Mouse (Mus musculus) spleen, adult 2 months (tissue): ENCODE measurements at regions not wholly inside any gene's neighbourhood (a gene's known extent, or its start where the extent isn't known, plus 50 kb on each side); places are given as distances from the start of the nearest gene placed in this dataset.

Source experiments
- CTCF ChIP-seq: fragments of 200-500 bp; IDR thresholded peaks from 2 replicates; pipeline ENCODE4 v1.5.1; 2011; ENCODE audit warnings: mild to moderate bottlenecking, inconsistent platforms; ENCODE audit not compliant: insufficient read depth, insufficient read length, insufficient replicate concordance; ENCODE audit errors: extremely low read depth
- POLR2A ChIP-seq: fragments of 200-500 bp; IDR thresholded peaks from 2 replicates; pipeline ENCODE4 v1.6.1; 2011; ENCODE audit warnings: low read depth, low read length, inconsistent platforms

DNA sequence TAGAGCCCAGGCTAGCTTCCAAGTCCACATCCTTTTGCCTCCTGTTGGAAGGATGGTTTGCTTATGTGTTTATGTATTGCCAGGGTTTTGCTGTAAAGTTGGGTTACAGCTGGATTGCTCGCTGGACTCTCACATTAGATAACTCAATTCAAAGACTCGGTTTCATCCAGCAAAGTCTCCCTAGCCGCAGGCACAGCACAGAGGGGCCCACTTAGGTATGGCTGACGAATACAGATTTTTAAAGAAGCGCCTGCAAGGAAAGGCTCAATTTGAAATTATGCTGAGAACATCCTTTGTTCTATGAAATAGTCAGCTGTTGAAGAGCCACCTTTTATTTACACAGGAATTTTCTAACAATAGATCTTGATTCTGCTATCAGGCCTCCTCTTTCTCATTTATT is 88.8 kb upstream of the Fam98a start:
- no peak for TF ChIP-seq POLR2A
- TF ChIP-seq CTCF = no peak
